Mouse (Mus musculus): ENCODE results near the gene Epha2.

DNA sequence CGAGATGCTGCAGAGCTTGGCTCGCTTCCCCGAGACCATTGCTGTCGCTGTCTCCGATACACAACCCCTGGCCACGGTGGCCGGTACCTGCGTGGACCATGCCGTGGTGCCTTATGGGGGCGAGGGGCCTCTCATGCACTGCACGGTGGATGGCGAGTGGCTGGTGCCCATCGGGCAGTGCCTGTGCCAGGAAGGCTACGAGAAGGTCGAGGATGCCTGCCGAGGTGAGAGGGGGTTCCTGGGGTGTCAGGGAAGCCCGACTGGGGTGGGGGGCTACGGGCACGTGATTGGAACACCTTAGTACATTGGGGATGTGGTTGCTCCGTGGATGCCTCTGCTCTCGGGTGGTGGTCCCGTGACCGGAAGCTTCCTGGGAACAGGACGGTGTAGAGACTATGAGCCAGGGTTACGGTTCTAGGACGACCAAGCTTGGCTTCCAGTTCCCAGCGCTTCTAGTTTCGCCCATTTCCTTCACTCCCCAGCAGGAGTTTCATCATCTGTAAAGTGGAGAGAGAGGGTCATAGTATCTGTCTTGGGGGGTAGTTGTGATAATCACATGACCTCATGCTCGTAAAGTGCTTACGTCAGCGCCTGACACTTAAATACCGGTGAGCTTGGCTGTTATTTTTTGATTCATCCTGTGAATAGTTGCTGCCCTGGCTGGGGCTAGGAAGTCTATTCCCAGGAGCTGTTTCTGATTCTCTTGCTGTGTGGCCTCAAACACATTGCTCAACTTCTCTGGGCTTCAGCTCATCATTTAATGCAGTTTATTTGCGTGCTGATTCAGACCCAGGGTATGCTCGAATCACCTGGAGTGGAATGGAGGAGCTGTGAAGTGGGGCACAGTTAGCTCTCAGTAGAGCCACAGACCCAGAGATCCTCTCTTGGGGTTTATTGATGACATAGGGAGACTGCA is 8.1 kb downstream of the Epha2 start:
- TF ChIP-seq CTCF (IDR thresholded peaks at IDR 0.05; ENCODE audit: control insufficient read depth, insufficient read depth, low read length) = no peak
- TF ChIP-seq POLR2A (IDR thresholded peaks at IDR 0.05; ENCODE audit: borderline replicate concordance, control insufficient read depth, low read depth, low read length) = no peak
